Mouse (Mus musculus): ENCODE measurements around the gene Olfr482. TPM values are rescaled to one million over a fixed set of nuclear protein-coding genes. Genes with fewer than 3 reads are reported as not detected.

Gene Olfr482
- not detected in 2 replicates for polyA plus RNA-seq (2015; fragmentation: Nextera tagmentation; extraction: Ambion mirVana)

GRCm38 (mm10) chr7:108097486-108097885 is at the start of gene Olfr482:
TSS of gene Olfr482 (minus strand) at chr7:108097586.
- H3K36me3 ChIP-seq (replicated peaks; ENCODE audit: insufficient read depth, low read length) = no peaks in the 10 kb centered on the region
- no peaks in the 10 kb centered on the region for H3K4me1 ChIP-seq (ENCODE audit: insufficient read depth)
- H3K4me2 ChIP-seq (ENCODE audit: low read depth, low read length) = no peak within 1 kb of the TSS
- TF ChIP-seq CTCF (IDR thresholded peaks at IDR 0.05; ENCODE audit: low read depth) (no peak), EP300 (IDR thresholded peaks at IDR 0.05; ENCODE audit: low read depth) (no peak)
- no peak for DNase-seq
- no peaks in the 10 kb centered on the region for H3K9me3 ChIP-seq (ENCODE audit: low read length)
- ATAC-seq = no peak
- H3K27me3 ChIP-seq (ENCODE audit: insufficient read depth, low read length) = no peaks in the 10 kb centered on the region
- no peak within 1 kb of the TSS for H3K4me3 ChIP-seq (ENCODE audit: low read depth, low read length)
- H3K27ac ChIP-seq (ENCODE audit: low read depth) = no peak within 1 kb of the TSS
- H3K9ac ChIP-seq (replicated peaks) = no peak within 1 kb of the TSS
- WGBS (ENCODE audit: insufficient replicate concordance) = 68% methylated on average over 1 of the region's 1 CpGs

- no peak for ATAC-seq
- Histone ChIP-seq H3K4me2 (ENCODE audit: low read depth, low read length) (no peak within 1 kb of the TSS), H3K27me3 (ENCODE audit: insufficient read depth, low read length) (no peaks in the 10 kb centered on the region), H3K27ac (ENCODE audit: low read depth) (no peak within 1 kb of the TSS), H3K36me3 (replicated peaks; ENCODE audit: insufficient read depth, low read length) (no peaks in the 10 kb centered on the region), H3K9ac (replicated peaks) (no peak within 1 kb of the TSS), H3K4me3 (ENCODE audit: low read depth, low read length) (no peak within 1 kb of the TSS), H3K9me3 (ENCODE audit: low read length) (no peaks in the 10 kb centered on the region), H3K4me1 (ENCODE audit: insufficient read depth) (no peaks in the 10 kb centered on the region)
- no peak for DNase-seq
- no peak for TF ChIP-seq EP300 (IDR thresholded peaks at IDR 0.05; ENCODE audit: low read depth)
- TF ChIP-seq CTCF (IDR thresholded peaks at IDR 0.05; ENCODE audit: low read depth) = no peak
Observed at GRCm38 (mm10) chr7:108127349-108127748, 30.0 kb upstream of the Olfr482 start, which contains the start of gene Olfr484. TSS of gene Olfr484 (minus strand) at chr7:108127449.

- no peaks in the 10 kb centered on the region for H3K27me3 ChIP-seq (ENCODE audit: insufficient read depth, low read length)
- ATAC-seq = no peak
- H3K9ac ChIP-seq (replicated peaks) = no peak overlapping the region
- no peaks in the 10 kb centered on the region for H3K4me1 ChIP-seq (ENCODE audit: insufficient read depth)
- TF ChIP-seq CTCF (IDR thresholded peaks at IDR 0.05; ENCODE audit: low read depth) = no peak
- no peak for TF ChIP-seq EP300 (IDR thresholded peaks at IDR 0.05; ENCODE audit: low read depth)
- DNase-seq = no peak
- 57% methylated on average over 1 of the region's 1 CpGs for WGBS (ENCODE audit: insufficient replicate concordance)
- H3K4me2 ChIP-seq (ENCODE audit: low read depth, low read length) = no peak overlapping the region
- H3K36me3 ChIP-seq (replicated peaks; ENCODE audit: insufficient read depth, low read length) = no peaks in the 10 kb centered on the region
- H3K4me3 ChIP-seq (ENCODE audit: low read depth, low read length) = no peak overlapping the region
- no peaks in the 10 kb centered on the region for H3K9me3 ChIP-seq (ENCODE audit: low read length)
- no peak overlapping the region for H3K27ac ChIP-seq (ENCODE audit: low read depth)
Observed at GRCm38 (mm10) chr7:108121416-108121815, 24.0 kb upstream of the Olfr482 start.

GRCm38 (mm10) chr7:108120681-108121080 is 23.3 kb upstream of the Olfr482 start:
- Histone ChIP-seq H3K27me3 (ENCODE audit: insufficient read depth, low read length) (no peaks in the 10 kb centered on the region), H3K36me3 (replicated peaks; ENCODE audit: insufficient read depth, low read length) (no peaks in the 10 kb centered on the region), H3K4me1 (ENCODE audit: insufficient read depth) (no peaks in the 10 kb centered on the region), H3K4me3 (ENCODE audit: low read depth, low read length) (no peak overlapping the region), H3K4me2 (ENCODE audit: low read depth, low read length) (no peak overlapping the region), H3K9ac (replicated peaks) (no peak overlapping the region), H3K27ac (ENCODE audit: low read depth) (no peak overlapping the region), H3K9me3 (ENCODE audit: low read length) (no peaks in the 10 kb centered on the region)
- 27% methylated on average over 1 of the region's 1 CpGs for WGBS (ENCODE audit: insufficient replicate concordance)
- DNase-seq = no peak
- no peak for ATAC-seq
- TF ChIP-seq EP300 (IDR thresholded peaks at IDR 0.05; ENCODE audit: low read depth) = no peak
- no peak for TF ChIP-seq CTCF (IDR thresholded peaks at IDR 0.05; ENCODE audit: low read depth)

- no peak within 1 kb of the TSS for H3K27ac ChIP-seq (ENCODE audit: low read depth)
- H3K27me3 ChIP-seq (ENCODE audit: insufficient read depth, low read length) = no peaks in the 10 kb centered on the region
- DNase-seq (no peak), ATAC-seq (no peak)
- whole genome bisulfite sequencing (ENCODE audit: insufficient replicate concordance) = 76% methylated on average over 1 of the region's 1 CpGs
- TF ChIP-seq EP300 (IDR thresholded peaks at IDR 0.05; ENCODE audit: low read depth) = no peak
- TF ChIP-seq CTCF (IDR thresholded peaks at IDR 0.05; ENCODE audit: low read depth) = no peak
- H3K4me2 ChIP-seq (ENCODE audit: low read depth, low read length) = no peak within 1 kb of the TSS
- no peaks in the 10 kb centered on the region for H3K4me1 ChIP-seq (ENCODE audit: insufficient read depth)
- no peak within 1 kb of the TSS for H3K9ac ChIP-seq (replicated peaks)
- no peaks in the 10 kb centered on the region for H3K36me3 ChIP-seq (replicated peaks; ENCODE audit: insufficient read depth, low read length)
- no peaks in the 10 kb centered on the region for H3K9me3 ChIP-seq (ENCODE audit: low read length)
- no peak within 1 kb of the TSS for H3K4me3 ChIP-seq (ENCODE audit: low read depth, low read length)
Observed at GRCm38 (mm10) chr7:108100549-108100948, 3.2 kb upstream of the Olfr482 start, which contains the start of gene Olfr483. TSS of gene Olfr483 (plus strand) at chr7:108100849.

- no peak within 1 kb of the TSS for H3K4me3 ChIP-seq (ENCODE audit: low read depth, low read length)
- TF ChIP-seq CTCF (IDR thresholded peaks at IDR 0.05; ENCODE audit: low read depth) (no peak), EP300 (IDR thresholded peaks at IDR 0.05; ENCODE audit: low read depth) (no peak)
- no peaks in the 10 kb centered on the region for H3K4me1 ChIP-seq (ENCODE audit: insufficient read depth)
- no peak within 1 kb of the TSS for H3K27ac ChIP-seq (ENCODE audit: low read depth)
- H3K27me3 ChIP-seq (ENCODE audit: insufficient read depth, low read length) = no peaks in the 10 kb centered on the region
- H3K4me2 ChIP-seq (ENCODE audit: low read depth, low read length) = no peak within 1 kb of the TSS
- ATAC-seq (no peak), DNase-seq (no peak)
- no peaks in the 10 kb centered on the region for H3K36me3 ChIP-seq (replicated peaks; ENCODE audit: insufficient read depth, low read length)
- no peak within 1 kb of the TSS for H3K9ac ChIP-seq (replicated peaks)
- H3K9me3 ChIP-seq (ENCODE audit: low read length) = no peaks in the 10 kb centered on the region
Observed at GRCm38 (mm10) chr7:108079555-108079954, 17.8 kb downstream of the Olfr482 start, which contains the start of gene Olfr481. TSS of gene Olfr481 (plus strand) at chr7:108079855.

- Histone ChIP-seq H3K9ac (replicated peaks) (no peak within 1 kb of the TSS), H3K27me3 (ENCODE audit: insufficient read depth, low read length) (no peaks in the 10 kb centered on the region), H3K4me2 (ENCODE audit: low read depth, low read length) (no peak within 1 kb of the TSS), H3K36me3 (replicated peaks; ENCODE audit: insufficient read depth, low read length) (no peaks in the 10 kb centered on the region), H3K4me3 (ENCODE audit: low read depth, low read length) (no peak within 1 kb of the TSS), H3K4me1 (ENCODE audit: insufficient read depth) (no peaks in the 10 kb centered on the region), H3K9me3 (ENCODE audit: low read length) (no peaks in the 10 kb centered on the region), H3K27ac (ENCODE audit: low read depth) (no peak within 1 kb of the TSS)
- DNase-seq (no peak), ATAC-seq (no peak)
- TF ChIP-seq EP300 (IDR thresholded peaks at IDR 0.05; ENCODE audit: low read depth) (no peak), CTCF (IDR thresholded peaks at IDR 0.05; ENCODE audit: low read depth) (no peak)
- WGBS (ENCODE audit: insufficient replicate concordance) = 57% methylated on average over 1 of the region's 1 CpGs
Observed at GRCm38 (mm10) chr7:108067246-108067645, 30.1 kb downstream of the Olfr482 start, which contains the start of gene Olfr480. TSS of gene Olfr480 (minus strand) at chr7:108067346.
